In the genomic region with DNA sequence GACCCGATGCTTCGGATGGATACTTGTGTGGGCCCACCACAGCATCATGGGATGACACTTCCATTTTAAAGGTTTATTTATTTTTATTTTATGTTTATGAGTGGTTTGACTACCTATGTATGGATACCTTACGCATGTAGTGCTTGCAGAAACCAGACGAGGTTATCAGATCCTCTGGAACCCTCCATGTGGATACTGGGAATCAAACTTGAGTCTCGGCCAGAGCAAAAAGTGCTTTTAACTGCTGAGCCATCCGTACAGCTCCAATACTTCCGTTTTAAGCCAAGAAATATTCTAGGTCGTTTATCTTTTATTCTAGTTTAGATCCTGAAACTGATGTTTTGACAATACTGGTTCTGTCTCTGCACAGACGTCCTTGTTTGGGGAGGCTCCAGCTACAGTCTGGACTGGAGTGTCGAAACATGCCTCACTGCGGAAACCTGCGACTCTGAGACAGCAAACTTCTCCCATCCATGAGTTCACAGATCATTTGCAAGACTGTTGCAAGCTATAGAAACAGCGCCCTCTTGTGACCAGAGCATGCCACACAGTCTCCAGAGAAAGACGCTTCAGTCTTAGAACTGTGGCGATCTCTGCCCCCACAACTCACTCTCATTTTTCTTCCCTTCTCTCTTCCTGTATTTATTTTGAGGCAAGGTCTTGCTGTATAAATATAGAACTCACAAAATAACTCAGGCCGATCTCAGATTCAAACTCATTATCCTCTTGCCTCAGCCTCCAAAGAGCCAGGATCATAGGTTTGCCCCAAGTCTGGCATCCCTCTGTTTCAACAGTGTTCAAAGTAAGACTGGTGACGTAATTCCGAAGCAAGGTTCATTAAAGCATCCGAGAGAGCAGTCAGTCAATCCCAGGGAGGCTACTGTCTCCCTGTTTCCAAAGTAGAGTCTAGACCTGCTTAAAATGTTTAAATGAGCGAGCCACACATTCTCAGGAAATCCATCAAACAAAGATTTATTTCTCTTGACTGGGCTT, we compare ENCODE assay signal across 8 mouse cellular contexts. TPM values are rescaled to one million over a fixed set of nuclear protein-coding genes. Genes with fewer than 3 reads are reported as not detected.
A peak's percentile ranks its signal among the peaks of the same experiment; 100 is the strongest.
DNase-seq lines count a peak whose midpoint lies in the region; ATAC-seq and TF ChIP-seq lines count a peak whose summit lies in the region.

No protein-coding gene starts in this region.

- no peak for TF ChIP-seq EP300 in CH12.LX (IDR thresholded peaks at IDR 0.05; ENCODE audit: low read length)
- no peak for TF ChIP-seq EP300 in heart, postnatal 0 days (IDR thresholded peaks at IDR 0.05; ENCODE audit: low read depth)
- no peak for TF ChIP-seq EP300 in stomach, postnatal 0 days (optimal IDR thresholded peaks at IDR 0.05)

- 38% methylated on average over 20 of the region's 20 CpGs for WGBS in forebrain, embryonic 12.5 days
- 27% methylated on average over 20 of the region's 20 CpGs for WGBS in heart, postnatal 0 days
- WGBS in liver, embryonic 15.5 days (ENCODE audit: insufficient replicate concordance), result 25% methylated on average over 20 of the region's 20 CpGs
- WGBS in neural tube, embryonic 12.5 days, result 38% methylated on average over 20 of the region's 20 CpGs
- WGBS in stomach, postnatal 0 days, result 22% methylated on average over 20 of the region's 20 CpGs

- peak; percentile 91 for DNase-seq in CH12.LX (ENCODE audit: extremely low read depth)
- DNase-seq in c-Kit-positive CD71-positive TER-119-negative erythroid progenitor cells, embryonic 14.5 days (ENCODE audit: low read depth), result peak; percentile 76
- peak; percentile 86 for DNase-seq in heart, postnatal 0 days (ENCODE audit: low spot score)
- DNase-seq in kidney, postnatal 36 days, result peak; percentile 92 to 95
- DNase-seq in stomach, postnatal 0 days (ENCODE audit: low spot score), result peak; percentile 82

- H3K79me2 ChIP-seq in CH12.LX (replicated peaks; ENCODE audit: control insufficient read depth, extremely low read depth, insufficient read depth, poor library complexity, severe bottlenecking), result no peaks in the 10 kb centered on the region

- H3K9ac ChIP-seq in CH12.LX (ENCODE audit: insufficient read depth, low read depth), result peak overlapping the region; percentile 21; the same call in 1 of the 2 replicates
- H3K9ac ChIP-seq in forebrain, embryonic 12.5 days, result no peak overlapping the region
- no peak overlapping the region for H3K9ac ChIP-seq in heart, postnatal 0 days (replicated peaks; ENCODE audit: low read depth, low read length)
- H3K9ac ChIP-seq in liver, embryonic 15.5 days, result no peak overlapping the region
- H3K9ac ChIP-seq in neural tube, embryonic 12.5 days, result no peak overlapping the region
- no peak overlapping the region for H3K9ac ChIP-seq in stomach, postnatal 0 days (ENCODE audit: low read length)

- no peak overlapping the region for H3K4me3 ChIP-seq in CH12.LX (replicated peaks in 1 of 3; ENCODE audit: low read depth in 2 of 3, low read length in 2 of 3, poor library complexity in 1 of 3)
- no peak overlapping the region for H3K4me3 ChIP-seq in forebrain, embryonic 12.5 days (replicated peaks)
- H3K4me3 ChIP-seq in heart, postnatal 0 days (ENCODE audit: low read depth, low read length), result no peak overlapping the region
- no peak overlapping the region for H3K4me3 ChIP-seq in liver, embryonic 15.5 days (replicated peaks)
- no peak overlapping the region for H3K4me3 ChIP-seq in neural tube, embryonic 12.5 days
- no peak overlapping the region for H3K4me3 ChIP-seq in stomach, postnatal 0 days (ENCODE audit: low read depth, low read length)

- H3K4me1 ChIP-seq in CH12.LX (ENCODE audit: control insufficient read depth in 1 of 2, insufficient read depth in 2 of 2), result peaks cover 0 to 13% of the 10 kb centered on the region in 2 experiments; a peak in 2 of 4 replicates
- H3K4me1 ChIP-seq in forebrain, embryonic 12.5 days, result peaks cover 4% of the 10 kb centered on the region; the same call in 1 of the 2 replicates
- no peaks in the 10 kb centered on the region; the same call in 1 of the 2 replicates for H3K4me1 ChIP-seq in heart, postnatal 0 days (ENCODE audit: control insufficient read depth, insufficient read depth)
- peaks cover 13% of the 10 kb centered on the region for H3K4me1 ChIP-seq in liver, embryonic 15.5 days (replicated peaks)
- no peaks in the 10 kb centered on the region for H3K4me1 ChIP-seq in neural tube, embryonic 12.5 days
- H3K4me1 ChIP-seq in stomach, postnatal 0 days (replicated peaks; ENCODE audit: control insufficient read depth, insufficient read depth), result no peaks in the 10 kb centered on the region

- no peaks in the 10 kb centered on the region for H3K9me3 ChIP-seq in CH12.LX (replicated peaks; ENCODE audit: low read length)
- no peaks in the 10 kb centered on the region for H3K9me3 ChIP-seq in forebrain, embryonic 12.5 days
- H3K9me3 ChIP-seq in heart, postnatal 0 days (replicated peaks; ENCODE audit: control insufficient read depth, low read length), result no peaks in the 10 kb centered on the region
- H3K9me3 ChIP-seq in liver, embryonic 15.5 days (replicated peaks), result no peaks in the 10 kb centered on the region
- no peaks in the 10 kb centered on the region for H3K9me3 ChIP-seq in neural tube, embryonic 12.5 days
- no peaks in the 10 kb centered on the region for H3K9me3 ChIP-seq in stomach, postnatal 0 days (ENCODE audit: control insufficient read depth, low read length)

- in situ Hi-C loops in CH12.LX (cut with MboI; ENCODE audit: low pct_ligation_motif_present, low pct_unique_long_range_greater_than_20kb, low sequenced_read_pairs), result loop anchor here (5.0 kb wide), 2 partner anchors 74 to 154 kb away; no protein-coding TSS in a partner anchor

- H3K27ac ChIP-seq in CH12.LX (ENCODE audit: insufficient read depth, low read depth), result no peak overlapping the region
- H3K27ac ChIP-seq in forebrain, embryonic 12.5 days, result no peak overlapping the region
- no peak overlapping the region for H3K27ac ChIP-seq in heart, postnatal 0 days (ENCODE audit: low read depth)
- H3K27ac ChIP-seq in liver, embryonic 15.5 days (replicated peaks), result no peak overlapping the region
- no peak overlapping the region for H3K27ac ChIP-seq in neural tube, embryonic 12.5 days
- H3K27ac ChIP-seq in stomach, postnatal 0 days (replicated peaks), result no peak overlapping the region

- TF ChIP-seq POLR2A in CH12.LX (IDR thresholded peaks at IDR 0.05; ENCODE audit: low read depth, low read length), result no peak

- dilution Hi-C loops in CH12.LX (cut with MboI; ENCODE audit: extremely low pct_ligation_motif_present, extremely low pct_unique_long_range_greater_than_20kb, low sequenced_read_pairs), result no loop called here

- no peaks in the 10 kb centered on the region for H3K27me3 ChIP-seq in CH12.LX (replicated peaks)
- no peaks in the 10 kb centered on the region for H3K27me3 ChIP-seq in forebrain, embryonic 12.5 days
- no peaks in the 10 kb centered on the region for H3K27me3 ChIP-seq in heart, postnatal 0 days (ENCODE audit: control insufficient read depth, insufficient read depth, low read length)
- no peaks in the 10 kb centered on the region for H3K27me3 ChIP-seq in liver, embryonic 15.5 days
- H3K27me3 ChIP-seq in neural tube, embryonic 12.5 days (replicated peaks), result no peaks in the 10 kb centered on the region
- H3K27me3 ChIP-seq in stomach, postnatal 0 days (ENCODE audit: control insufficient read depth, insufficient read depth, low read length), result no peaks in the 10 kb centered on the region

- peak; percentile 93 to 99 for TF ChIP-seq CTCF in CH12.LX (conservative IDR thresholded peaks at IDR 0.05 in 1 of 2, IDR thresholded peaks at IDR 0.05 in 1 of 2; ENCODE audit: low read depth in 2 of 2, low read length in 2 of 2)
- TF ChIP-seq CTCF in heart, postnatal 0 days (IDR thresholded peaks at IDR 0.05; ENCODE audit: low read depth), result peak; percentile 98
- TF ChIP-seq CTCF in stomach, postnatal 0 days (IDR thresholded peaks at IDR 0.05; ENCODE audit: low read depth), result peak; percentile 99

- no peaks in the 10 kb centered on the region for H3K36me3 ChIP-seq in CH12.LX (replicated peaks in 1 of 2; ENCODE audit: control insufficient read depth in 1 of 2, insufficient read depth in 1 of 2, low read length in 1 of 2)
- H3K36me3 ChIP-seq in forebrain, embryonic 12.5 days (replicated peaks), result no peaks in the 10 kb centered on the region
- H3K36me3 ChIP-seq in heart, postnatal 0 days (replicated peaks; ENCODE audit: control insufficient read depth, insufficient read depth, low read length), result no peaks in the 10 kb centered on the region
- H3K36me3 ChIP-seq in liver, embryonic 15.5 days (replicated peaks), result no peaks in the 10 kb centered on the region
- no peaks in the 10 kb centered on the region for H3K36me3 ChIP-seq in neural tube, embryonic 12.5 days
- H3K36me3 ChIP-seq in stomach, postnatal 0 days (ENCODE audit: control insufficient read depth, insufficient read depth, low read length), result no peaks in the 10 kb centered on the region

- ATAC-seq in forebrain, embryonic 12.5 days (ENCODE audit: low FRiP score), result peak; percentile 82
- ATAC-seq in heart, postnatal 0 days (ENCODE audit: insufficient read depth, low read depth), result peak; percentile 82
- ATAC-seq in liver, embryonic 15.5 days (ENCODE audit: insufficient read depth), result peak; percentile 37; the same call in 1 of the 2 replicates
- ATAC-seq in neural tube, embryonic 12.5 days (ENCODE audit: low FRiP score, low read depth), result peak; percentile 61; the same call in 1 of the 2 replicates
- peak; percentile 78; the same call in 1 of the 2 replicates for ATAC-seq in stomach, postnatal 0 days (ENCODE audit: low FRiP score, low TSS enrichment)

- TF ChIP-seq RAD21 in CH12.LX (IDR thresholded peaks at IDR 0.05; ENCODE audit: low read depth, low read length), result no peak; the same call in none of the 2 replicates

- peak overlapping the region; percentile 49; the same call in 1 of the 2 replicates for H3K4me2 ChIP-seq in CH12.LX (ENCODE audit: insufficient read depth, low read depth, poor library complexity, severe bottlenecking)
- peak overlapping the region; percentile 24 for H3K4me2 ChIP-seq in forebrain, embryonic 12.5 days
- peak overlapping the region; percentile 38; the same call in 1 of the 2 replicates for H3K4me2 ChIP-seq in heart, postnatal 0 days (ENCODE audit: low read depth, low read length)
- peak overlapping the region; percentile 23; the same call in 1 of the 2 replicates for H3K4me2 ChIP-seq in liver, embryonic 15.5 days
- 0 out of 2 replicates have a peak overlapping the region, but pooled peaks have one; percentile 27 for H3K4me2 ChIP-seq in neural tube, embryonic 12.5 days (replicated peaks)
- peak overlapping the region; percentile 23; the same call in 1 of the 2 replicates for H3K4me2 ChIP-seq in stomach, postnatal 0 days (replicated peaks; ENCODE audit: low read depth)

RNA-seq across cellular contexts. Expression of gene Rcsd1, which starts 26.6 kb away (rescaled TPM):
- total RNA-seq in CH12.LX (2012; rRNA removed) (20.7 and 22.7 TPM in 2 replicates), CH12.LX (2014; rRNA removed) (34.8 and 35.7 TPM in 2 replicates)
- 74.8 and 81.1 TPM in 2 replicates for polyA plus RNA-seq in CH12.LX (2012; ENCODE audit: insufficient read length, low read depth)
- polyA plus RNA-seq in forebrain, embryonic 12.5 days (2016; fragmentation: Nextera tagmentation; extraction: Ambion mirVana), result 6.7 and 8.1 TPM in 2 replicates
- 88.6 and 94.0 TPM in 2 replicates for total RNA-seq in heart, postnatal 0 days (2014; rRNA removed; ENCODE audit: low replicate concordance)
- 103 and 116 TPM in 2 replicates for polyA plus RNA-seq in heart, postnatal 0 days (2015; fragmentation: Nextera tagmentation; extraction: Ambion mirVana)
- 11.5 and 12.0 TPM in 2 replicates for polyA plus RNA-seq in liver, embryonic 15.5 days (2015; fragmentation: Nextera tagmentation; extraction: Ambion mirVana)
- 13.8 and 15.2 TPM in 2 replicates for polyA plus RNA-seq in neural tube, embryonic 12.5 days (2016; fragmentation: Nextera tagmentation; extraction: Ambion mirVana)
- 16.1 TPM in 2 replicates for polyA plus RNA-seq in stomach, postnatal 0 days (2015; fragmentation: Nextera tagmentation; extraction: Ambion mirVana)

RNA-seq across cellular contexts. Expression of gene Creg1, which starts 27.4 kb away (rescaled TPM):
- total RNA-seq in CH12.LX (2012; rRNA removed) (22.3 and 23.3 TPM in 2 replicates), CH12.LX (2014; rRNA removed) (44.3 and 56.6 TPM in 2 replicates)
- 38.2 and 49.1 TPM in 2 replicates for polyA plus RNA-seq in CH12.LX (2012; ENCODE audit: insufficient read length, low read depth)
- polyA plus RNA-seq in forebrain, embryonic 12.5 days (2016; fragmentation: Nextera tagmentation; extraction: Ambion mirVana), result 26.3 and 27.2 TPM in 2 replicates
- 29.1 and 32.4 TPM in 2 replicates for total RNA-seq in heart, postnatal 0 days (2014; rRNA removed; ENCODE audit: low replicate concordance)
- 62.1 and 75.2 TPM in 2 replicates for polyA plus RNA-seq in heart, postnatal 0 days (2015; fragmentation: Nextera tagmentation; extraction: Ambion mirVana)
- 334 TPM in 2 replicates for polyA plus RNA-seq in liver, embryonic 15.5 days (2015; fragmentation: Nextera tagmentation; extraction: Ambion mirVana)
- polyA plus RNA-seq in neural tube, embryonic 12.5 days (2016; fragmentation: Nextera tagmentation; extraction: Ambion mirVana), result 33.0 and 33.1 TPM in 2 replicates
- 139 and 140 TPM in 2 replicates for polyA plus RNA-seq in stomach, postnatal 0 days (2015; fragmentation: Nextera tagmentation; extraction: Ambion mirVana)

RNA-seq across cellular contexts. Expression of gene Cd247, which starts 52.4 kb away (rescaled TPM):
- total RNA-seq in CH12.LX (2012; rRNA removed) (2.0 and 2.2 TPM in 2 replicates), CH12.LX (2014; rRNA removed) (not detected in 2 replicates)
- 1.3 and 2.3 TPM in 2 replicates for polyA plus RNA-seq in CH12.LX (2012; ENCODE audit: insufficient read length, low read depth)
- 1.1 and 2.4 TPM in 2 replicates for polyA plus RNA-seq in forebrain, embryonic 12.5 days (2016; fragmentation: Nextera tagmentation; extraction: Ambion mirVana)
- total RNA-seq in heart, postnatal 0 days (2014; rRNA removed; ENCODE audit: low replicate concordance), result 3.9 TPM in 1 of 2 replicates, not detected in the other
- polyA plus RNA-seq in heart, postnatal 0 days (2015; fragmentation: Nextera tagmentation; extraction: Ambion mirVana), result 0.26 and 0.41 TPM in 2 replicates
- polyA plus RNA-seq in liver, embryonic 15.5 days (2015; fragmentation: Nextera tagmentation; extraction: Ambion mirVana), result 0.20 TPM in 1 of 2 replicates, not detected in the other
- 1.2 and 1.8 TPM in 2 replicates for polyA plus RNA-seq in neural tube, embryonic 12.5 days (2016; fragmentation: Nextera tagmentation; extraction: Ambion mirVana)
- polyA plus RNA-seq in stomach, postnatal 0 days (2015; fragmentation: Nextera tagmentation; extraction: Ambion mirVana), result 0.24 and 0.52 TPM in 2 replicates
